ENCODE assay signal across 10 mouse cellular contexts in the genomic region with DNA sequence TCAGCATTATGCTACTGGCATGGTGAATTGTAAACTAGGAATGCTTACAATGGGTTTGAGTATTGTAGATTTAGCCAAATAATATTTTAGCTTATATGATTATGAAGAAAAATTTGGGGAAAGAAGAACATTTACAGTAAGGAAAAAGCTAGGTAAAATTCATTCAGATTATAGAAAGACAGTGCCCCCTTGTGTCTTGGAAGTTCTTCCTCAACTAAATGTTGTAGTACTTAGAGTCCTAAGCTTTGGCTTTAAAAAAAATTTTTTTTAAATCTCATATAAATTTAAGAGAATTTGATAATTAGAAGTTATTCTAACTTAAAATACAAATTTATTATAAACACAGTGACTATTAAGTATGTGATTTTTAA.
DNase-seq lines count a peak whose midpoint lies in the region; ATAC-seq lines count a peak whose summit lies in the region.
"Had no signal": no experiment of that assay in that cellular context is flagged by ENCODE, and none has a peak within 500 bp of the region (broad histone marks: within the 10 kb centered on the region; RNA-seq: fewer than 3 reads in every experiment).

No protein-coding gene starts in this region.

- H3K4me2 ChIP-seq in forebrain, embryonic 13.5 days: 0 out of 2 replicates have a peak overlapping the region, but pooled peaks have one; percentile 9
- H3K4me2 ChIP-seq in midbrain, embryonic 16.5 days (ENCODE audit: low read length): peak overlapping the region; percentile 32
- H3K4me2 ChIP-seq: liver, embryonic 15.5 days had no signal

- H3K27me3 ChIP-seq in forebrain, embryonic 13.5 days: no peaks in the 10 kb centered on the region
- no peaks in the 10 kb centered on the region for H3K27me3 ChIP-seq in midbrain, embryonic 16.5 days (ENCODE audit: control insufficient read depth, insufficient read depth, low read depth, low read length)
- H3K27me3 ChIP-seq: liver, embryonic 15.5 days had no signal

- H3K4me3 ChIP-seq in forebrain, embryonic 13.5 days: no peak overlapping the region
- no peak overlapping the region for H3K4me3 ChIP-seq in midbrain, embryonic 16.5 days (ENCODE audit: low read depth, low read length)
- H3K4me3 ChIP-seq: liver, embryonic 15.5 days had no signal

- H3K9ac ChIP-seq in forebrain, embryonic 13.5 days: no peak overlapping the region
- H3K9ac ChIP-seq in midbrain, embryonic 16.5 days (ENCODE audit: low read depth, low read length): no peak overlapping the region
- H3K9ac ChIP-seq: liver, embryonic 15.5 days had no signal

- peak overlapping the region; percentile 36; the same call in 1 of the 2 replicates for H3K27ac ChIP-seq in forebrain, embryonic 13.5 days
- H3K27ac ChIP-seq in midbrain, embryonic 16.5 days (ENCODE audit: low read length): no peak overlapping the region
- H3K27ac ChIP-seq: liver, embryonic 15.5 days had no signal

- intact Hi-C loops in left cerebral cortex, postnatal 14 days (cut with DNase I): no loop called here
- intact Hi-C loops in left cerebral cortex, postnatal 36 days (cut with DNase I): no loop called here

- no peaks in the 10 kb centered on the region for H3K9me3 ChIP-seq in forebrain, embryonic 13.5 days (replicated peaks)
- H3K9me3 ChIP-seq in midbrain, embryonic 16.5 days (replicated peaks; ENCODE audit: control insufficient read depth, low read length, poor library complexity, severe bottlenecking): no peaks in the 10 kb centered on the region
- H3K9me3 ChIP-seq: liver, embryonic 15.5 days had no signal

- no peak for ATAC-seq in forebrain, embryonic 13.5 days
- ATAC-seq in midbrain, embryonic 16.5 days: no peak

- H3K36me3 ChIP-seq in forebrain, embryonic 13.5 days (ENCODE audit: poor library complexity, severe bottlenecking): no peaks in the 10 kb centered on the region
- no peaks in the 10 kb centered on the region for H3K36me3 ChIP-seq in midbrain, embryonic 16.5 days (ENCODE audit: control insufficient read depth, insufficient read depth, low read length)
- H3K36me3 ChIP-seq: liver, embryonic 15.5 days had no signal

- H3K4me1 ChIP-seq in forebrain, embryonic 13.5 days: peaks cover 15% of the 10 kb centered on the region
- H3K4me1 ChIP-seq in midbrain, embryonic 16.5 days (ENCODE audit: control insufficient read depth, insufficient read depth, low read length): peaks cover 6% of the 10 kb centered on the region

- peak; percentile 19 to 47 for DNase-seq in left cerebral cortex, postnatal 14 days (ENCODE audit: low spot score in 2 of 2)
- DNase-seq in left cerebral cortex, postnatal 36 days (ENCODE audit: low spot score in 2 of 2): no peak
- DNase-seq in brain, adult 2 months (ENCODE audit: low read depth, low spot score): peak; percentile 36
- DNase-seq in yolk sac, embryonic 10.5 days (ENCODE audit: low spot score): no peak
- no peak for DNase-seq in retina, postnatal 1 day
- DNase-seq: cerebellum, adult 18-20 months; thymus, adult 2 months had no signal

Comparison
In these comparisons a context has a peak if more than half of its experiments do, and no peak if none do; other contexts are left out.
1. DNase-seq: peak in left cerebral cortex, postnatal 14 days (2 of 2) and brain, adult 2 months (single experiment); none in left cerebral cortex, postnatal 36 days (0 of 2), yolk sac, embryonic 10.5 days (single experiment) and retina, postnatal 1 day (single experiment).